Mouse (Mus musculus): ENCODE measurements around the gene Wwox. TPM values are rescaled to one million over a fixed set of nuclear protein-coding genes. Genes with fewer than 3 reads are reported as not detected.
A peak's percentile ranks its signal among the peaks of the same experiment; 100 is the strongest.

Gene Wwox
- polyA plus RNA-seq, 1 experiment from 2014 or later: 3.5 TPM

DNA sequence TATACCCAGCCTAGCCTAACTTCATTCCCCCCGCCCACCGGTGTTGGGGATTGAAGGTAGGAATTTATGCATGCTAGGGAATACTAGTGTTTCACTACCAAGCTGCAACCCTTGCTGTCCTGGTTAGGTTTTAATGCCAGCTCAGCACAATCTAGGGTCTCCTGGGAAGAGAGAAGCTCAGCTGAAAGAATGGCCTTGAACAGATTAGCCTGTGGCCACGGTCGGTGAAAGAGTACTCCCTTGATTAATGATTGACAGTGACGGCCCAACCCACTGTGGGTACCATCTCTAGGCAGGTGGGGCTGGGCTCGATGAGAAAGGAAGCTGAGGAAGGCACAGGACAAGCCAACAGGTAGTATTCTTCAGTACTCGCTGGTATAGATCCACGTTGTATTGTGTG lies 40.3 kb downstream of the Wwox start:
- H3K4me1 ChIP-seq (ENCODE audit: control insufficient read depth, low read depth, low read length): no peaks in the 10 kb centered on the region
- H3K9me3 ChIP-seq (replicated peaks; ENCODE audit: control insufficient read depth, low read length): no peaks in the 10 kb centered on the region
- no peak overlapping the region for H3K9ac ChIP-seq (ENCODE audit: low read depth, low read length)
- no peaks in the 10 kb centered on the region for H3K27me3 ChIP-seq (ENCODE audit: control insufficient read depth, insufficient read depth, low read depth, low read length)
- H3K4me3 ChIP-seq (ENCODE audit: low read depth, low read length): no peak overlapping the region
- ATAC-seq (ENCODE audit: low read depth): peak; percentile 77
- WGBS (ENCODE audit: insufficient replicate concordance): 57% methylated on average over 8 of the region's 8 CpGs
- H3K27ac ChIP-seq (ENCODE audit: low read length): no peak overlapping the region
- H3K4me2 ChIP-seq (ENCODE audit: low read depth, low read length): no peak overlapping the region
- H3K36me3 ChIP-seq (ENCODE audit: control insufficient read depth, insufficient read depth): no peaks in the 10 kb centered on the region

DNA sequence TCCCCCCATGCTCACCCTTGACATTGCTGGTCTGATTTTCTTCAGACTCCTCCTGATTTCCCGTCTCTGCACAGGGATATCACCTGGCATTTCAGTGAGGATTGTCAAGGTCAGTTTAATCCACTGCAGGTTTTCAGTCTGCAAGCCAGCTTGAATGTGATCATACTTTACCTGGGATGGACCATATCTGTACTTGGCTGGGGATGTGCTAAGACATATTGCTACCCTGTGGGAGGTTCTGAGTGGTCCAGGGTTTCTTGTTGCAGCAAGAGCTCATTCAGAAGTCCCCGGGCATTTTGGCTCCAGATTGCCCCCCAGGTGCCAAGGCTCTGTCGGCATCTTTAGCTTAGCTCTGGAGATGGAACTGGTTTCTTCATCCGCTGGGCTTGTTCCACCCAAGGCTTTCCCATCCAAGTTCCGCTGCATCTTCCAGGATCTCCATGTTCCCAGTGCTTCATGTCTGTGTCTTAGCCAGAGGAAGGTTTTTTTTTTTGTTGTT lies 52.3 kb downstream of the Wwox start:
- Histone ChIP-seq H3K4me1 (ENCODE audit: control insufficient read depth, low read depth, low read length) (no peaks in the 10 kb centered on the region), H3K27ac (ENCODE audit: low read length) (no peak overlapping the region), H3K27me3 (ENCODE audit: control insufficient read depth, insufficient read depth, low read depth, low read length) (no peaks in the 10 kb centered on the region), H3K9ac (ENCODE audit: low read depth, low read length) (no peak overlapping the region), H3K36me3 (ENCODE audit: control insufficient read depth, insufficient read depth) (no peaks in the 10 kb centered on the region), H3K9me3 (replicated peaks; ENCODE audit: control insufficient read depth, low read length) (no peaks in the 10 kb centered on the region), H3K4me2 (ENCODE audit: low read depth, low read length) (no peak overlapping the region), H3K4me3 (ENCODE audit: low read depth, low read length) (no peak overlapping the region)
- ATAC-seq (ENCODE audit: low read depth): no peak
- 72% methylated on average over 5 of the region's 5 CpGs for WGBS (ENCODE audit: insufficient replicate concordance)

DNA sequence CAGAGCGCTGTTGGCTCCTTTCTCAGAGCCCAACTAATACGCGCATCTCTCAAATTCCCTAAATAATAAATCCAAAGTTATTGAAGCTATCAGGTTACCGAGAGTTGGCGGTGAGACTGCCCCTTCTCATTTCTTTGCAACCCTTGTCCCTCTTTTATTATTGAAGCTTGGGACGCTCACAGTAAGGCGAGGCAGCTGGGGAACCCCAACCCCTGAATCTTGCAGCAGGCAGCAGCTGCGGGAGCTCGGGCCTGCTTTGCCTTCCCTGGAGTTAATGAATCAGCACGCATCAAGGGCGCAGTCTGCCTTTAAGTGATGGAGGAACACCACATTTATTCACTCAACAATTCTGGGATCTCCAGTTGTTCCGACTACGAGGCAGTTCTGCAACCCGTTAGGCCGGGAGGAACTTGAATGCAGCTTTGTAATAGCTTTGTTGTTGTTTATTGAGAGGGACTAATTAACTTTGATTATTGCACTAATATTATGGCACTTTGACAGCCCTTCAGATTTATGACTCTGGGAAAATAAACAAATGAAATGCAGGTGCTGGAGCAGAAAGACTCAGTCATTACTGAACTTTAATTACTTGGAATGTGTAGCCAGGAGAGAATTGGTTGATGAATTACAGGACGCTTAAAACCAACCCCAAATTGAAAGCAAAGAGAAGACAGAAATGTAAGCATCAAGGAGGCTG lies 60.1 kb downstream of the Wwox start:
- 75% methylated on average over 16 of the region's 16 CpGs for WGBS (ENCODE audit: insufficient replicate concordance)

DNA sequence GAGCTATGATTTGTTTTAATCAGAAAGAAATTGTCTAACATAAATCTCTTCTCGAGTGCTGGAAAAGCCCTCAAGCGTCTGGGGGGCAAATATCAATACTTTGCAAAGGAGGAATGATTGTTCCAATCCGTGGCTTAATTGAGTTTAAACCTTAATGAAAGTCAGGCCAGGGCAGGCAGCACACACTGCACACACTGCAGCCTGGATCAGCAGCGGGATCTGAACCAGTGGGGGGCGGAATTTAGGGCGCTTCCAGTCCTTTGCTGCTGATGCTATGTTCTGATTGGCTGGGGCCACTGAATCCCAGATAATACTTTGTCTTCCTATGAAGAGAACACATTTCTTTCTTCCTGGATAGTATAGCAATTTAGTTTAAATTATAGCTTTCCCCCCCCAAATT lies 62.5 kb downstream of the Wwox start:
- 68% methylated on average over 6 of the region's 6 CpGs for WGBS (ENCODE audit: insufficient replicate concordance)

More for the DNA sequence above, 60.1 kb downstream of the Wwox start:
- ATAC-seq (ENCODE audit: low read depth): no peak
- no peak overlapping the region for H3K9ac ChIP-seq (ENCODE audit: low read depth, low read length)
- H3K27me3 ChIP-seq (ENCODE audit: control insufficient read depth, insufficient read depth, low read depth, low read length): no peaks in the 10 kb centered on the region
- H3K4me1 ChIP-seq (ENCODE audit: control insufficient read depth, low read depth, low read length): no peaks in the 10 kb centered on the region
- H3K4me2 ChIP-seq (ENCODE audit: low read depth, low read length): no peak overlapping the region
- no peak overlapping the region for H3K4me3 ChIP-seq (ENCODE audit: low read depth, low read length)
- no peaks in the 10 kb centered on the region for H3K9me3 ChIP-seq (replicated peaks; ENCODE audit: control insufficient read depth, low read length)
- no peak overlapping the region for H3K27ac ChIP-seq (ENCODE audit: low read length)
- H3K36me3 ChIP-seq (ENCODE audit: control insufficient read depth, insufficient read depth): no peaks in the 10 kb centered on the region

DNA sequence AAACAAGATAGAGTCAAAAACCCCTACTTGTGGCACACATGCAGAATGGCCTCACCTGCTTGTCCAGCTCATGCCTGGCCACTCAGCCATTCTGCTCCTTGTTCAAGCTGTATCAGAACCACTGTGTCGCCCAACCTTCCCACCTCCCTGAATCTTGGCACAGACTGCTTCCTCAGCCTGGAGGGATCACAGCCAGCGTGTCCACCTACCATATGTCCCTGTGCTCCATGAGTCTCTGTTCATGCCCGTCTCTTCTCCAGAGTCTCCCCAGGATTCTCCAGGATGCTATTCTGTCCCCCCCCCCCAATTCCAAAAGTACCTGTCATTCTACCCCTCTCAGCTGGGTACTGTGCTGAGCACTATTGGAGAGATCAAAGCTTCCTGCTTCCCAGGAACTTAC lies 63.7 kb downstream of the Wwox start:
- H3K27me3 ChIP-seq (ENCODE audit: control insufficient read depth, insufficient read depth, low read depth, low read length): no peaks in the 10 kb centered on the region
- no peak overlapping the region for H3K4me3 ChIP-seq (ENCODE audit: low read depth, low read length)
- H3K36me3 ChIP-seq (ENCODE audit: control insufficient read depth, insufficient read depth): no peaks in the 10 kb centered on the region
- 72% methylated on average over 3 of the region's 3 CpGs for whole genome bisulfite sequencing (ENCODE audit: insufficient replicate concordance)
- H3K9ac ChIP-seq (ENCODE audit: low read depth, low read length): no peak overlapping the region
- H3K27ac ChIP-seq (ENCODE audit: low read length): no peak overlapping the region
- no peaks in the 10 kb centered on the region for H3K4me1 ChIP-seq (ENCODE audit: control insufficient read depth, low read depth, low read length)
- no peaks in the 10 kb centered on the region for H3K9me3 ChIP-seq (replicated peaks; ENCODE audit: control insufficient read depth, low read length)
- H3K4me2 ChIP-seq (ENCODE audit: low read depth, low read length): no peak overlapping the region
- ATAC-seq (ENCODE audit: low read depth): no peak

More for the DNA sequence above, 62.5 kb downstream of the Wwox start:
- Histone ChIP-seq H3K27ac (ENCODE audit: low read length) (no peak overlapping the region), H3K9ac (ENCODE audit: low read depth, low read length) (no peak overlapping the region), H3K36me3 (ENCODE audit: control insufficient read depth, insufficient read depth) (no peaks in the 10 kb centered on the region), H3K27me3 (ENCODE audit: control insufficient read depth, insufficient read depth, low read depth, low read length) (no peaks in the 10 kb centered on the region), H3K4me3 (ENCODE audit: low read depth, low read length) (no peak overlapping the region), H3K4me2 (ENCODE audit: low read depth, low read length) (no peak overlapping the region), H3K9me3 (replicated peaks; ENCODE audit: control insufficient read depth, low read length) (no peaks in the 10 kb centered on the region), H3K4me1 (ENCODE audit: control insufficient read depth, low read depth, low read length) (no peaks in the 10 kb centered on the region)
- ATAC-seq (ENCODE audit: low read depth): no peak

DNA sequence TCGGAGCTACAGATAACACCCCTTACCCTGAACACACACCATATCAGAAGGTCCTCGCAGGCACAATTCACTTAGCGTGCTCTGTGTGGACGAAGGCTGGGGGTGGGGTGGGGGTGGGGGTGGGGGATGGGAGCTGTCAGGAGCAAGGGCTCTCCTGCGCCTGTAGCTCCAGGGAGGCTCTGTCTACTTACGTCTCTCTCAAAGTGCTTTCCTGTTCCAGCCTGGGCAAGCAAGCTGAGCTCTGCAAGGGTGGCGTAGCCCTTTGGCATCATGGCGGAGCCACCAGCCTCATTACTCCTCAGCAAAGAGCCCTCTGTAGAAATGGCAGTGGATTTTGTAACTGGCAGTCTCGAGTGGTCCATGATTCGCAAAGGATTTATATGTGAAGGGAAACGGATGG lies 65.4 kb downstream of the Wwox start:
- H3K4me3 ChIP-seq (ENCODE audit: low read depth, low read length): no peak overlapping the region
- H3K9me3 ChIP-seq (replicated peaks; ENCODE audit: control insufficient read depth, low read length): no peaks in the 10 kb centered on the region
- 63% methylated on average over 11 of the region's 11 CpGs for whole genome bisulfite sequencing (ENCODE audit: insufficient replicate concordance)
- H3K27me3 ChIP-seq (ENCODE audit: control insufficient read depth, insufficient read depth, low read depth, low read length): no peaks in the 10 kb centered on the region
- no peaks in the 10 kb centered on the region for H3K4me1 ChIP-seq (ENCODE audit: control insufficient read depth, low read depth, low read length)
- ATAC-seq (ENCODE audit: low read depth): no peak
- H3K36me3 ChIP-seq (ENCODE audit: control insufficient read depth, insufficient read depth): no peaks in the 10 kb centered on the region
- no peak overlapping the region for H3K9ac ChIP-seq (ENCODE audit: low read depth, low read length)
- no peak overlapping the region for H3K4me2 ChIP-seq (ENCODE audit: low read depth, low read length)
- H3K27ac ChIP-seq (ENCODE audit: low read length): no peak overlapping the region

DNA sequence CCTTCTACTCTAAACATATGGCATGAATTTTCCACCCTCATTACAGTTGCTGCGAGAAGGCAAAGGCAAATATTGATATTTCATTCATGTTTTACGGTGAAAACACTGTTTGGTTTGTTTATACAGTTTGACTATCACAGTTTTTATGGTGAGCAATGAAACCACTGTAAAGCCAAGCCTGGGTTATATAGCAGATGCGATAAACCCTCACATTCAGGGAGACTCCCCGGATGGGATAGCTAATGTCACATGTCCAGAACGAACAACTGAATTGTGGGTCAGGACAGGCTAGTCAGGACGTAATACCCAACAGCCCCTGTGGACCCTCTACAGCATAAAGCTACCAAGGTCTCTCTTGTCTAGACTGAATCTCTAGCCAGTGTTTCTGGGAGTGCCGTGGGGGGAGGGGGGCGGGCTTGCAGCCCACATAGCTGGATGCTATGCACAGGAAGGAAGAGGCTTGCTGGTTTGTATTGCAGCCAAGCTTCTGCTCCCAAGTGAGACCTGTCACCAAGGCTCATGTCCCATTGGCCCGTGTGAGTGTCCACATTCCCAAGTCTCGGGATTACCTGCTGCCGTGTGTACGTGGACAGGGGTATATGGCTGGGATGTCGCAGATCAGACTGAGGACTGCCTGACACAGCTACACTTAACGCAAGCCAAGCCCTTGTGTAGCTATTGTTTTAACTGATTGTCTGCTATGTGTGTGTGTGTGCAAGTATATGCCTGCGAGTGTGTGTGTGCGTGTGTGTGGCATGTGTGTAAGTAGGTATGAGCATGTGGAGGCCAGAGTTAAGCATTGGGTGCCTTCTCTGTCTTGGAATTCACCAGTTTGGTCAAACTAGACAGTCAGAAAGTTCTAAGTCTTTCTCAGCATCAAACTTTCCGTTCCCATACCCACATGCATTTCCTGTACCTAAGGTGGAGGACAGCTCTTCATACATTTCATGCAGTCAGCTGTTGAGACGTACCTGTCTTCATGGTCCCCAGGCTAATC lies 66.2 kb downstream of the Wwox start:
- Histone ChIP-seq H3K9ac (ENCODE audit: low read depth, low read length) (no peak overlapping the region), H3K9me3 (replicated peaks; ENCODE audit: control insufficient read depth, low read length) (no peaks in the 10 kb centered on the region), H3K36me3 (ENCODE audit: control insufficient read depth, insufficient read depth) (no peaks in the 10 kb centered on the region), H3K4me3 (ENCODE audit: low read depth, low read length) (no peak overlapping the region), H3K27me3 (ENCODE audit: control insufficient read depth, insufficient read depth, low read depth, low read length) (no peaks in the 10 kb centered on the region), H3K4me1 (ENCODE audit: control insufficient read depth, low read depth, low read length) (no peaks in the 10 kb centered on the region), H3K4me2 (ENCODE audit: low read depth, low read length) (no peak overlapping the region), H3K27ac (ENCODE audit: low read length) (no peak overlapping the region)
- ATAC-seq (ENCODE audit: low read depth): no peak
- 62% methylated on average over 18 of the region's 18 CpGs for WGBS (ENCODE audit: insufficient replicate concordance)

DNA sequence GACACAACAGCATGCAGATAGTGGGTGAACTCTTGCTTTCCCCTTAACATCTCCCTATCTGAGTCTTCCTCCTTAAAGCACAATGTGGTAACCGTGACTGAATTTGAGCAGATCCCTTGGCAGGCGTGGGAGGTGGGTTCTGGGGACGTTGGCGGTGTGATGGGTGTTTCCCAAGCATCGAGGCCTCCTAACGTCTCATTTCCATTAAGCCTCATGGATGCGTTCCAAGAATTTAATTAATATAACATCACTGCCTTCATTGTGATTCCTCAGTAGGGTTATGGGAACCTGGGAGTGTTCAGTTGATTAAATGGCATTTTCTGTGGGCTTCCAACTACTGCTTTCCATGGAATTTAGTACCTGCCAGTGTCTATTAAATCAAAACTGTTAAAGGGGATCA lies 67.9 kb downstream of the Wwox start:
- no peaks in the 10 kb centered on the region for H3K36me3 ChIP-seq (ENCODE audit: control insufficient read depth, insufficient read depth)
- H3K9me3 ChIP-seq (replicated peaks; ENCODE audit: control insufficient read depth, low read length): no peaks in the 10 kb centered on the region
- no peak overlapping the region for H3K4me2 ChIP-seq (ENCODE audit: low read depth, low read length)
- no peaks in the 10 kb centered on the region for H3K4me1 ChIP-seq (ENCODE audit: control insufficient read depth, low read depth, low read length)
- no peak overlapping the region for H3K9ac ChIP-seq (ENCODE audit: low read depth, low read length)
- H3K27me3 ChIP-seq (ENCODE audit: control insufficient read depth, insufficient read depth, low read depth, low read length): no peaks in the 10 kb centered on the region
- H3K27ac ChIP-seq (ENCODE audit: low read length): no peak overlapping the region
- H3K4me3 ChIP-seq (ENCODE audit: low read depth, low read length): no peak overlapping the region
- ATAC-seq (ENCODE audit: low read depth): no peak
- 66% methylated on average over 7 of the region's 7 CpGs for WGBS (ENCODE audit: insufficient replicate concordance)

DNA sequence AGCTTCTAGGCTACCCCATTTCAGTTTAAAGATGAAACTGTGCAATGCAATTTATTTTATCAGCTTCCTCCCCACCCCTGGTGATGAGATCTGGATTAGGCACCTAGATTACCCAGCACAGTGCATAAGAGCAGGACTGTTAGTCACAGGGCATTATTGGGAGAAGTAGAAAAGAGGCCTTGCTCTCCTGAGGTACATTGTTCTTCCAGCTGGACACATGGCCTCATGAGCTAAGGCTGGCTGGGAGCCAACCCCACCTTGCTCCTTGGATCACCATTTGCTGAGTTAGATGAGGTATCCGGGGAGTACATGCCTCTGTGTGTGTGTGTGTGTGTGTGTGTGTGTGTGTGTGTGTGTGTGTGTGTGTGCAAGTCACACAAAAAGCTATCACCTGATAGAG lies 70.8 kb downstream of the Wwox start:
- H3K4me1 ChIP-seq (ENCODE audit: control insufficient read depth, low read depth, low read length): no peaks in the 10 kb centered on the region
- H3K9me3 ChIP-seq (replicated peaks; ENCODE audit: control insufficient read depth, low read length): no peaks in the 10 kb centered on the region
- no peak for ATAC-seq (ENCODE audit: low read depth)
- no peaks in the 10 kb centered on the region for H3K27me3 ChIP-seq (ENCODE audit: control insufficient read depth, insufficient read depth, low read depth, low read length)
- no peaks in the 10 kb centered on the region for H3K36me3 ChIP-seq (ENCODE audit: control insufficient read depth, insufficient read depth)
- H3K9ac ChIP-seq (ENCODE audit: low read depth, low read length): no peak overlapping the region
- H3K27ac ChIP-seq (ENCODE audit: low read length): no peak overlapping the region
- H3K4me2 ChIP-seq (ENCODE audit: low read depth, low read length): no peak overlapping the region
- no peak overlapping the region for H3K4me3 ChIP-seq (ENCODE audit: low read depth, low read length)
- 53% methylated on average over 1 of the region's 1 CpGs for WGBS (ENCODE audit: insufficient replicate concordance)
